Mouse (Mus musculus) midbrain, embryonic 11.5 days (tissue): ENCODE results near the gene Syne1. TPM values are rescaled to one million over a fixed set of nuclear protein-coding genes. Genes with fewer than 3 reads are reported as not detected.

Experiments used
- ATAC-seq: fragments of 200-750 bp; cut with Nextera tagmentation; 2 replicates; pipeline ENCODE4 v1.8.0; 2017; ENCODE audit warnings: moderate TSS enrichment, moderate library complexity; ENCODE audit not compliant: low FRiP score
- DNase-seq: peaks from one replicate; pipeline ENCODE4 v3.0.0; 2015; ENCODE audit warnings: low spot score; ENCODE audit errors: missing footprints
- H3K27ac ChIP-seq: fragments of 300-500 bp; sonication (generic); 2 replicates; pipeline ENCODE4 v1.5.1; 2014; ENCODE audit warnings: low read depth, low read length
- H3K27me3 ChIP-seq: fragments of 300-500 bp; sonication (generic); 2 replicates; pipeline ENCODE4 v1.6.1; 2014; ENCODE audit warnings: mild to moderate bottlenecking, low read length, moderate library complexity, mixed read lengths; ENCODE audit not compliant: control insufficient read depth, insufficient read depth
- H3K36me3 ChIP-seq: fragments of 300-500 bp; sonication (generic); 2 replicates; pipeline ENCODE4 v1.6.1; 2014; ENCODE audit warnings: mild to moderate bottlenecking, low read length, moderate library complexity, mixed read lengths; ENCODE audit not compliant: control insufficient read depth, insufficient read depth
- H3K4me1 ChIP-seq: fragments of 300-500 bp; sonication (generic); 2 replicates; pipeline ENCODE4 v1.6.1; 2014; ENCODE audit warnings: low read length; ENCODE audit not compliant: control insufficient read depth, insufficient read depth
- H3K4me2 ChIP-seq: fragments of 300-500 bp; sonication (generic); 2 replicates; pipeline ENCODE4 v1.6.1; 2014; ENCODE audit warnings: mild to moderate bottlenecking, moderate library complexity
- H3K4me3 ChIP-seq: fragments of 300-500 bp; sonication (generic); 2 replicates; pipeline ENCODE4 v1.5.1; 2014; ENCODE audit warnings: low read depth, low read length
- H3K9ac ChIP-seq: fragments of 300-500 bp; sonication (generic); 2 replicates; pipeline ENCODE4 v1.6.1; 2014; ENCODE audit warnings: low read length
- H3K9me3 ChIP-seq: fragments of 300-500 bp; sonication (generic); 2 replicates; pipeline ENCODE4 v1.6.1; 2016; ENCODE audit warnings: low read length; ENCODE audit not compliant: control insufficient read depth
- WGBS: fragments of 180-500 bp; shearing (Covaris S2); extraction: QIAGEN DNeasy Blood & Tissue Kit; methylation state at CpG from one replicate; pipeline ENCODE4 v1.1.7; 2014; 5-methylcytosine and 5-hydroxymethylcytosine counted together
- polyA plus RNA-seq: library from polyadenylated mRNA; unstranded; fragments of >200 nt; fragmentation: Nextera tagmentation; extraction: Ambion mirVana; gene quantifications from 2 replicates; pipeline ENCODE4 v1.2.1, GENCODE M21; 2014

Gene Syne1
- polyA plus RNA-seq, 1 experiment from 2014 or later = 2.9 TPM

- Histone ChIP-seq H3K27ac (no peak overlapping the region), H3K9me3 (no peaks in the 10 kb centered on the region), H3K36me3 (no peaks in the 10 kb centered on the region), H3K9ac (no peak overlapping the region), H3K4me1 (no peaks in the 10 kb centered on the region), H3K27me3 (no peaks in the 10 kb centered on the region), H3K4me2 (no peak overlapping the region), H3K4me3 (no peak overlapping the region)
- ATAC-seq (no peak), DNase-seq (peak; percentile 57)
- WGBS = 88% methylated on average over 1 of the region's 1 CpGs
Measured at GRCm38 (mm10) chr10:5029883-5030282, 521.4 kb downstream of the Syne1 start.

GRCm38 (mm10) chr10:5029161-5029560, 522.1 kb downstream of the Syne1 start:
- DNase-seq (peak; percentile 53), ATAC-seq (no peak)
- H3K9ac ChIP-seq = no peak overlapping the region
- no peaks in the 10 kb centered on the region for H3K27me3 ChIP-seq
- H3K4me1 ChIP-seq = no peaks in the 10 kb centered on the region
- H3K36me3 ChIP-seq = no peaks in the 10 kb centered on the region
- 79% methylated on average over 2 of the region's 2 CpGs for WGBS
- no peak overlapping the region for H3K27ac ChIP-seq
- no peaks in the 10 kb centered on the region for H3K9me3 ChIP-seq
- H3K4me3 ChIP-seq = no peak overlapping the region
- H3K4me2 ChIP-seq = no peak overlapping the region

GRCm38 (mm10) chr10:5028301-5028700, 523.0 kb downstream of the Syne1 start:
- Histone ChIP-seq H3K27ac (no peak overlapping the region), H3K4me3 (no peak overlapping the region), H3K4me1 (no peaks in the 10 kb centered on the region), H3K27me3 (no peaks in the 10 kb centered on the region), H3K36me3 (no peaks in the 10 kb centered on the region), H3K9ac (no peak overlapping the region), H3K4me2 (no peak overlapping the region), H3K9me3 (no peaks in the 10 kb centered on the region)
- ATAC-seq (no peak), DNase-seq (no peak)
- 87% methylated on average over 9 of the region's 9 CpGs for WGBS

GRCm38 (mm10) chr10:5027208-5027607, 524.1 kb downstream of the Syne1 start:
- no peak overlapping the region for H3K4me2 ChIP-seq
- H3K9ac ChIP-seq = no peak overlapping the region
- ATAC-seq (no peak), DNase-seq (no peak)
- no peaks in the 10 kb centered on the region for H3K36me3 ChIP-seq
- H3K4me1 ChIP-seq = no peaks in the 10 kb centered on the region
- 85% methylated on average over 1 of the region's 1 CpGs for WGBS
- no peaks in the 10 kb centered on the region for H3K27me3 ChIP-seq
- no peak overlapping the region for H3K27ac ChIP-seq
- no peak overlapping the region for H3K4me3 ChIP-seq
- no peaks in the 10 kb centered on the region for H3K9me3 ChIP-seq

- no peak for ATAC-seq
- no peak for DNase-seq
- H3K36me3 ChIP-seq = no peaks in the 10 kb centered on the region
- no peaks in the 10 kb centered on the region for H3K4me1 ChIP-seq
- H3K9ac ChIP-seq = no peak overlapping the region
- no peaks in the 10 kb centered on the region for H3K27me3 ChIP-seq
- H3K4me2 ChIP-seq = no peak overlapping the region
- H3K27ac ChIP-seq = no peak overlapping the region
- no peak overlapping the region for H3K4me3 ChIP-seq
- 85% methylated on average over 4 of the region's 4 CpGs for WGBS
- H3K9me3 ChIP-seq = no peaks in the 10 kb centered on the region
Measured at GRCm38 (mm10) chr10:5025906-5026305, 525.4 kb downstream of the Syne1 start.

GRCm38 (mm10) chr10:5017148-5017547, 534.1 kb downstream of the Syne1 start:
- DNase-seq = no peak
- Histone ChIP-seq H3K27ac (no peak overlapping the region), H3K27me3 (no peaks in the 10 kb centered on the region), H3K4me3 (no peak overlapping the region), H3K4me2 (no peak overlapping the region), H3K9ac (no peak overlapping the region), H3K9me3 (no peaks in the 10 kb centered on the region), H3K4me1 (no peaks in the 10 kb centered on the region), H3K36me3 (no peaks in the 10 kb centered on the region)
- no peak for ATAC-seq
- WGBS = 55% methylated on average over 1 of the region's 1 CpGs

GRCm38 (mm10) chr10:5014976-5015375, 536.3 kb downstream of the Syne1 start:
- H3K36me3 ChIP-seq = no peaks in the 10 kb centered on the region
- H3K9ac ChIP-seq = no peak overlapping the region
- 95% methylated on average over 1 of the region's 1 CpGs for WGBS
- H3K4me3 ChIP-seq = no peak overlapping the region
- no peak overlapping the region for H3K4me2 ChIP-seq
- H3K4me1 ChIP-seq = no peaks in the 10 kb centered on the region
- H3K9me3 ChIP-seq = no peaks in the 10 kb centered on the region
- DNase-seq (no peak), ATAC-seq (no peak)
- H3K27ac ChIP-seq = no peak overlapping the region
- no peaks in the 10 kb centered on the region for H3K27me3 ChIP-seq

GRCm38 (mm10) chr10:5012004-5012403, 539.3 kb downstream of the Syne1 start:
- DNase-seq (no peak), ATAC-seq (no peak)
- Histone ChIP-seq H3K9me3 (no peaks in the 10 kb centered on the region), H3K27ac (no peak overlapping the region), H3K27me3 (no peaks in the 10 kb centered on the region), H3K4me2 (no peak overlapping the region), H3K36me3 (no peaks in the 10 kb centered on the region), H3K4me3 (no peak overlapping the region), H3K4me1 (no peaks in the 10 kb centered on the region), H3K9ac (no peak overlapping the region)

GRCm38 (mm10) chr10:5008795-5009366, 542.4 kb downstream of the Syne1 start:
- Histone ChIP-seq H3K4me2 (no peak overlapping the region), H3K36me3 (no peaks in the 10 kb centered on the region), H3K27me3 (no peaks in the 10 kb centered on the region), H3K27ac (no peak overlapping the region), H3K4me1 (no peaks in the 10 kb centered on the region), H3K9ac (no peak overlapping the region), H3K9me3 (no peaks in the 10 kb centered on the region), H3K4me3 (no peak overlapping the region)
- WGBS = 84% methylated on average over 8 of the region's 8 CpGs
- no peak for DNase-seq
- no peak for ATAC-seq

GRCm38 (mm10) chr10:4996592-4996991, 554.7 kb downstream of the Syne1 start:
- DNase-seq (no peak), ATAC-seq (no peak)
- Histone ChIP-seq H3K4me3 (no peak overlapping the region), H3K9ac (no peak overlapping the region), H3K27ac (no peak overlapping the region), H3K4me1 (no peaks in the 10 kb centered on the region), H3K9me3 (no peaks in the 10 kb centered on the region), H3K27me3 (no peaks in the 10 kb centered on the region), H3K36me3 (no peaks in the 10 kb centered on the region), H3K4me2 (no peak overlapping the region)
- WGBS = 83% methylated on average over 3 of the region's 3 CpGs
